Mouse (Mus musculus) ES-Bruce4 (cell line): ENCODE results near the gene Psenen. TPM values are rescaled to one million over a fixed set of nuclear protein-coding genes. Genes with fewer than 3 reads are reported as not detected.

Source experiments
- H3K27ac ChIP-seq: 2 replicates; pipeline ENCODE4 v1.5.1; 2012; ENCODE audit warnings: low read length, inconsistent platforms; ENCODE audit not compliant: insufficient read depth
- H3K27me3 ChIP-seq: 2 replicates; pipeline ENCODE4 v1.6.1; 2012; ENCODE audit warnings: mild to moderate bottlenecking, low read length, inconsistent platforms; ENCODE audit not compliant: control insufficient read depth, poor library complexity, insufficient read depth, severe bottlenecking
- H3K36me3 ChIP-seq: 2 replicates; pipeline ENCODE4 v1.6.1; 2012; ENCODE audit warnings: inconsistent platforms, mild to moderate bottlenecking, low read length, moderate library complexity; ENCODE audit not compliant: control insufficient read depth, poor library complexity, insufficient read depth, severe bottlenecking
- H3K4me1 ChIP-seq: one replicate; pipeline ENCODE4 v1.8.1; 2011; ENCODE audit warnings: low read length; ENCODE audit not compliant: control insufficient read depth, insufficient read depth
- H3K4me3 ChIP-seq: 2 replicates; pipeline ENCODE4 v1.5.1; 2011; ENCODE audit warnings: low read depth, mild to moderate bottlenecking, low read length
- H3K9ac ChIP-seq: 2 replicates; pipeline ENCODE4 v1.6.1; 2012; ENCODE audit warnings: low read depth, mild to moderate bottlenecking, inconsistent platforms; ENCODE audit not compliant: poor library complexity, severe bottlenecking
- H3K9me3 ChIP-seq: replicated peaks from 2 replicates; pipeline ENCODE4 v1.6.1; 2012; ENCODE audit warnings: mild to moderate bottlenecking, low read length, inconsistent platforms; ENCODE audit not compliant: control insufficient read depth, poor library complexity, insufficient read depth, severe bottlenecking
- CTCF ChIP-seq: IDR thresholded peaks from one replicate; pipeline ENCODE4 v1.8.1; 2011; ENCODE audit warnings: low read depth, low read length
- EP300 ChIP-seq: IDR thresholded peaks from 2 replicates; pipeline ENCODE4 v1.6.1; 2011; ENCODE audit warnings: low read depth, low read length; ENCODE audit not compliant: insufficient read depth
- POLR2A ChIP-seq: IDR thresholded peaks from one replicate; pipeline ENCODE4 v1.8.1; 2011; ENCODE audit warnings: low read length; ENCODE audit not compliant: insufficient read depth
- polyA plus RNA-seq: library from polyadenylated mRNA; stranded (reverse); fragments of >200 nt; gene quantifications from 2 replicates; pipeline ENCODE4 v1.2.4, GENCODE M21; 2011; ENCODE audit warnings: low read depth; ENCODE audit not compliant: missing spikeins, insufficient read depth, insufficient read length

Gene Psenen
- polyA plus RNA-seq, 1 experiment = 99.8 TPM

DNA sequence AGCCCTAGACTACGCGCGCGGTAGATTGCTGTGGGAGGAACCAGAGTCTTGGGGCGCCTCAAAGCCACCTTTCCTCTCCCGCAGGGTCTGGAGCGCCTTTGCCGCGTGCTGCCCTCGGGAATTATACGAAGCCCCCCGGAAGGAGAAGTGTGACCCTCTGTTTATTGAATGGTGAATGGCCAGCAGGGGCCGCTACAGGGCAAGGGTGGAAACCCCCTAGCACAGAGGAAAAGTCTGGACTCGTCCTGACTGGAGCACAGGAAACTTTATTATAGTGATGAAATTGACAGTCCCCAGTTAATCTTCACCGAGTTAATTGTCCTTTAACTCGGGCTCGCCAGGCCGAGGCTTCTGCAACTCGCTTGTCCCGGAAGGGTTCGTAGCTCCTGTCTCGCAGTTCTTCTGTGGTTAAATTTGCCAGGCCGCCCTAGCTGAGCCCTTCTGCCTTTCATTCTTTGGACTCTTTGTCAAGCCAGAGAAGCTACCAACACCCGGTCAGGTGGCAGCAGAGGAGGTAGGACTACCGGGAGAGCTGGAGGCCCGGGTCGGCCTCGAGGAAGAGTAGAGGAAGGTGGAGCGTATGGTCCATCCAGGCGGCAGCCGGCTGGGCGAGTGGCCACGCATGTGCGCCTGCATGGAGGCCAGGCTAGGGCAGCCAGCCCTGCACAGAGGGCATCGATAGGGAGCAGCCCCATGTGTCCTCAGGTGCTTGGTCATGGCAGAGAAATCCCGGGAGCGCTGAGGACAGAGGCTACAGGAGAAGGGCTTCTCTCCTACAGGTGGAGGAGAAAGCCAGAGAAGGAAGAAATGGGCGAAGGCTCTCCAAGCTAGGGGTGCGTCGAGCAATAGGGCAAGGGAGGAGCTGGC, 26.2 kb upstream of the Psenen start:
- H3K27me3 ChIP-seq = no peaks in the 10 kb centered on the region
- H3K36me3 ChIP-seq = peaks cover 19% of the 10 kb centered on the region
- TF ChIP-seq EP300 (no peak), CTCF (peak; percentile 70)
- H3K9ac ChIP-seq = peak overlapping the region; percentile 78
- H3K27ac ChIP-seq = peak overlapping the region; percentile 66
- H3K4me3 ChIP-seq = peak overlapping the region; percentile 86
- peaks cover 7% of the 10 kb centered on the region for H3K4me1 ChIP-seq
- H3K9me3 ChIP-seq = no peaks in the 10 kb centered on the region

DNA sequence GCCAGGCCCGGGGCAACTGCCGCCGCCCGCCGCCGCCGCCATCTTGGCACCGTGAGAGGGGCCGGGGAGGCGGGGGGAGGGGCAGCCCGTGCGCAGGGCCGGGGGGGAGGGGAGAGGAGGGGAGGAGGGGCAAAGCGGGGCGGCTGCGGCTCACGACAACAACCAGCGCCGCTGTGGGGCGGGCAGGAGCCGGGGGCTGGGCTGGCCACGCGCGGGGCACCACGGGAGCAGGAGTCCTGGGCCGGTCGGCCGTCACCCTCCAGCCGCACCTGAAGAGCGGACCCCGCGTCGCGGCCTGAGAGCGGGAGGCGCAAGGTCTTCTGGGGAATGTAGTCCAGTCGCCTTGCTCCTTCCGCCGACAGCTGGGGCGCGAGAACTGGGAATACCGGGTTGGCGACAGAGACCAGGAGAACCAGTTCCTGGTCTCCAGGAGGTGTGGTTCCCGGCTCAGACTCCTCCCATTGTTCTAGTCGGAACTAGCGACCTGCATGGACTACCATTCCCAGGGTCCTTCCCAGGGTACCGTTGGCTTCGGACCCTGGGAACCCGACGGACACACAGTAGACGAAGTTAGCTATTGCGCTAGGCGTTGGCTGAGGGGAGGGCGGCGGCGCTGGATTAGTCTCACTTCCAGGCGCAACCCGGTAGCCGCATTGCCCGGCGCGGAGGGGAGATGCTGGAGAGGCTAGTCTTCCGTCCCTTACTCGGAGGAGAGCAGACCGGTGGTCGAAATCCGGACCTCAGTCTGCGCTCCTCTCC, 25.4 kb upstream of the Psenen start, which contains the start of gene Kmt2b:
Kmt2b (minus strand) TSS at position 51 of the 759 bp plus-strand sequence.
- H3K4me1 ChIP-seq = peaks cover 4% of the 10 kb centered on the region
- H3K36me3 ChIP-seq = peaks cover 25% of the 10 kb centered on the region
- H3K9ac ChIP-seq = peak within 1 kb of the TSS; percentile 98
- TF ChIP-seq EP300 (no peak), POLR2A (no peak), CTCF (no peak)
- peak within 1 kb of the TSS; percentile 100 for H3K4me3 ChIP-seq
- peak within 1 kb of the TSS; percentile 66 for H3K27ac ChIP-seq
- no peaks in the 10 kb centered on the region for H3K9me3 ChIP-seq
- no peaks in the 10 kb centered on the region for H3K27me3 ChIP-seq

DNA sequence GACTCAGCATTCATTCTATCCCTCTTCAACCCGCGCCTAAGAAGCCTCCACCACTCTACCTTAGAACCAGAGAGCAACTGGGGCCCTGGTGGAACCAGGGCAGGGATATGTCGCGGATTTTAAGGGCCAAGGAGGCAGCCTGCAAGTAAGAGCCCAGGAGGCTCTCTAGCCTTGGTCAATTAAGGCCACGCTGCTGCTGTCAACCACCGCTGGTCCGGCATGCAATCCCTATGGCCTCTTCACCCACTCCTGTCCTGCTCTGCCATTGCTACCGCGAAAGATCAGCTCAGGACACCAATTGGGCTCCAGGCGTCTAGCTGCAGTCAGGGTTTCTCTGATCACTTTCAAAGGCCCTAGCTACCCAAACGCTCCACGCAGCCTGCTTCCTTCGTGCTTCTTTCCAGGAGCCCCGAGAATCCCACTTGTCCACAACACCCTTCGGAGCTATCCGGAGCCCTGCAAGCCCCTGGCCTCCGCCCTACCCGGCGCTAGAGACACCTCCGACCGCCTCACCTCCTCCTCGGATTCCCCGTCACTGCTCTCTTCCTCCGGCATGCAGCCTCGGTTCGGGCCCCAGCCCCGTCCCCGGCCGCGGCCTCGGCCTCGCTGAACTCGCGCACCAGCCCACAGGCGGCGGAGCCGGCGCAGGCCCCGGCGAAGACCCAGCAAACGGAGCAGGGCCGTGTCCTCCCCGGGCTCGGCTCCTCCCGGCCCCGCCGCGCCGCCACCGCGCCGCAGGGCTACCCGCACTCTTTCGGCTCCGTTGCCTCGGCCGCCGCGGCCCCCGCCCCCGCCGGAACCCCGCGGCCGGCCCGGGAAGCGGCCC, 24.6 kb upstream of the Psenen start:
- no peaks in the 10 kb centered on the region for H3K9me3 ChIP-seq
- H3K9ac ChIP-seq = peak overlapping the region; percentile 98
- peaks cover 3% of the 10 kb centered on the region for H3K4me1 ChIP-seq
- H3K27me3 ChIP-seq = no peaks in the 10 kb centered on the region
- peak overlapping the region; percentile 100 for H3K4me3 ChIP-seq
- TF ChIP-seq CTCF = no peak
- TF ChIP-seq POLR2A = no peak
- TF ChIP-seq EP300 = no peak
- peak overlapping the region; percentile 38; the same call in 1 of the 2 replicates for H3K27ac ChIP-seq
- peaks cover 29% of the 10 kb centered on the region for H3K36me3 ChIP-seq

DNA sequence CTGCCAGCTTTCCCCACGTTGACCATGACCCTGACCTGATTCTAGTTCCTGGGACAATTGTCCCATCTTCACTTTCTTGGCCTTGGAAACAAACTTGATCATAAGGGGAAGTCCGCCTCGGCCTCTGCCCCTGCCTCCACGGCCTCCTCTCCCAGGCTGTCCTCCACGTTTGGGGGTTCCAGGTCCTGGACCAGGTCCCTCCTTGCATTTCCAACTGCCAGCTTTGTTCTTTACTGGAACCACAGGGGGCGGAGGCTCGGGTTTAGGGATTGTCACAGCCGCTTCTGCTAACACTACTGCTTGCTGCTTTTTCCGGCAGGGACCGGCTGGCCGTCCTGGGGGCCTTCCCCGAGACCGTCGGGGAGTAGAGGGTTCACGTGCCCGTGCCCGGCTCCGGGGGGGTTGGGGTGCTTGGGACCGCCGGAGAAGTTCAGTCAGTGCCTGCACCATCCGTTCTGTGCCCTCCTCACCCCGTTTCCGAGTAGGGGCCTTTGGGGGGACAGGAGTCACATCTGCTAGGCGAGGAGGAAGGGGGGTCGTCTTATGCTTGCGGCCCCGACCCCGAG, 23.1 kb upstream of the Psenen start:
- Histone ChIP-seq H3K4me1 (peaks cover 3% of the 10 kb centered on the region), H3K27ac (no peak overlapping the region), H3K4me3 (no peak overlapping the region), H3K9me3 (no peaks in the 10 kb centered on the region), H3K36me3 (peaks cover 41% of the 10 kb centered on the region), H3K9ac (peak overlapping the region; percentile 98; the same call in 1 of the 2 replicates), H3K27me3 (no peaks in the 10 kb centered on the region)
- TF ChIP-seq POLR2A (no peak), EP300 (no peak), CTCF (no peak)

DNA sequence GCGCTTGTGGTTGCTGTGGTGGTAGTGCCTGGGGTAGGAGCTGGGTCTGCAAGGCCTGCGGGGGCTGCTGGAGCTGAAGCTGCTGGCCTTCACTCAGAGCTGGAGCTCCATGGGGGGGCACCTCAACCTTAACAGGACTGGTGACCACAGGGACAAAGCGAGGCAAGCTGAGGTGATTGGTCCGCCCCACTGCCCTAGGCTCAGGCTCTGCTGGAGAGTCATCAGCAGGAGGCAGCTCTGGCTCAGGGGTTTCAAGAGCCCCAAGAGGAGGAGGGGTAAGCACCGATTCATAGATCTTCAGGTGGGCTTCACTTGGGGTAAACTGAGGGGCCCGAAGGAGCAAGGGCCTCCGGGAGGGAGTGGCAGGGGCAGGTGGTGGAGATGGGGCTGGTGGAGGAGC, 21.7 kb upstream of the Psenen start:
- H3K4me3 ChIP-seq = no peak overlapping the region
- no peak overlapping the region for H3K27ac ChIP-seq
- peaks cover 50% of the 10 kb centered on the region for H3K36me3 ChIP-seq
- H3K27me3 ChIP-seq = no peaks in the 10 kb centered on the region
- no peak overlapping the region for H3K9ac ChIP-seq
- H3K9me3 ChIP-seq = no peaks in the 10 kb centered on the region
- peaks cover under 1% of the 10 kb centered on the region for H3K4me1 ChIP-seq
- TF ChIP-seq POLR2A (no peak), EP300 (no peak), CTCF (no peak)
